Mouse (Mus musculus): ENCODE data around the gene Klf16. TPM values are rescaled to one million over a fixed set of nuclear protein-coding genes. Genes with fewer than 3 reads are reported as not detected.

Gene Klf16
- total RNA-seq, 1 experiment from 2014 or later: 9.9 TPM

GRCm38 (mm10) chr10:80561116-80561944, 15.8 kb downstream of the Klf16 start, which contains the start of gene Rexo1:
Gene Rexo1, minus strand, starts transcription at chr10:80561560.
- ATAC-seq (replicated peaks in 1 of 2; ENCODE audit: insufficient read depth in 1 of 2, low FRiP score in 2 of 2, low TSS enrichment in 1 of 2, low read depth in 1 of 2, poor library complexity in 2 of 2, severe bottlenecking in 2 of 2): peak; percentile 84 to 85

GRCm38 (mm10) chr10:80560621-80561020, 16.5 kb downstream of the Klf16 start:
- ATAC-seq (replicated peaks in 1 of 2; ENCODE audit: insufficient read depth in 1 of 2, low FRiP score in 2 of 2, low TSS enrichment in 1 of 2, low read depth in 1 of 2, poor library complexity in 2 of 2, severe bottlenecking in 2 of 2): no peak

DNA sequence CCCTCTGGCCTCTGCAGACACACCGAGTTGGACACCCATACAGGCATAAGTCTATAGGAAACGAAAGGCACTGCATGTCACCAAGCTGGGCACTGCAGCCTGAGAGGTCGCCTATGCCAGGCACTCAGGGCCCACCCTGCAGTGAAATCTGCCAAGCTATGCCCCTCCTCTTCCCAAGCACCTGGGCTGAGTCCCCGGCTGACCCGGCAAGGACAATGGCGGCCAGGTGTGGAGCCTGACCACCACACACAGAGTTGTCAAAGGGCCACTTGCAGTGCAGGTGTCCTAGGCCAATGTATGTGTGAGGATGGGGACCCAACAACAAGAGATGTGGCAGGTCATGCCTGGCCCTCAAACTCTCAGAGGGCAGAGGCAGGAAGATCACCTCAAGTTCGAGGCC, 17.7 kb downstream of the Klf16 start:
- ATAC-seq (replicated peaks in 1 of 2; ENCODE audit: insufficient read depth in 1 of 2, low FRiP score in 2 of 2, low TSS enrichment in 1 of 2, low read depth in 1 of 2, poor library complexity in 2 of 2, severe bottlenecking in 2 of 2): no peak

DNA sequence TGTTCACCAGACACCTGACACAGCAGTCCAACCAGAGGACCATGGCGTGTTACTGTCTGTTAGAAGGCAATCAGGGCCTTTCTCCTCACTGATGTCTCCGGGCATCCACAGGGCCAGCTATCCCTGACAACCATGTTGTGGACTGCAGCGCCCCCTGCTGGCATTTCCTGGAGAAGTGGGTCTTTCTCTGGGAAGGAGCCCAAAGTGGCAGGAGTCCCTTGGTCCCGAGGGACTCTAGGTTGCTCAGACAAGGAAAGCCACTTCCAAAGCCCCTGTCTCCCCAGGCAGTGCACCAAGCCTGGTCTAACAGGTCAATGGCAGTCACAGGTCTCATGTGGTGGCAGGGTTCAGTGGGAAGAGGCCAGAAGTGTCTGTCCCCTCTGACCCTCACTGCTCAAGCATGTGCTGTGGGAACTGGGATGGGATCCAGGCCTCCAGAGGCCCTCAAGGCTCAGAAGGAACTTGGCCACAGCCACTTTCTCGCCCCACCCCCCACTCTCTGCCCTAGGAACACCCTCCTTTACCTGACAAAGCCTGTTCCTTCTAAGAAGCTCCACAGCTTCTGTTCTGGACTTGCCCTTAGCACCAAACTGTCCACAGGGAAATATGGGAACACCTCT, 19.7 kb downstream of the Klf16 start:
- ATAC-seq (replicated peaks in 1 of 2; ENCODE audit: insufficient read depth in 1 of 2, low FRiP score in 2 of 2, low TSS enrichment in 1 of 2, low read depth in 1 of 2, poor library complexity in 2 of 2, severe bottlenecking in 2 of 2): no peak

DNA sequence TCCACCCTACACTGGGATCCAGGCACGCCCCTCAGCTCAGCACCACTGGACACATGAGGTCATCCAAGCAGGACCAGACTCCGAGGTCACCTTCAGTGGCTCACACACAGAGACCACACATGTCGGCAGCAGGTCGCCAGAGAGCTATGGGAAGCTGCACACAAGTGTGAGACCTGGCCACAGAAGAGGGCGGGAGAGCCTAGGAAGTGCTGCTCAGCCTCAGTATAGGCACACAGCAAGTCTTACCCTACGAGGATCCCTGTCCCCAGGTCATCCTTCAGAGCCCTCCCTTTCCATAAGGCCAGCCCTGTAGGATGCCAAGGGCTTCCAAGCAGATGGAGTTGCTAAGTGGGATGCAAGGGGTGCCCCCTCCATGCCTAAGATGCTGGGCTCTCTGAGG, 23.1 kb downstream of the Klf16 start:
- no peak for ATAC-seq (replicated peaks in 1 of 2; ENCODE audit: insufficient read depth in 1 of 2, low FRiP score in 2 of 2, low TSS enrichment in 1 of 2, low read depth in 1 of 2, poor library complexity in 2 of 2, severe bottlenecking in 2 of 2)

- ATAC-seq (replicated peaks in 1 of 2; ENCODE audit: insufficient read depth in 1 of 2, low FRiP score in 2 of 2, low TSS enrichment in 1 of 2, low read depth in 1 of 2, poor library complexity in 2 of 2, severe bottlenecking in 2 of 2): no peak; a peak in 1 of 4 replicates
These were observed 23.5 kb downstream of the Klf16 start for GRCm38 (mm10) chr10:80553575-80553974.

- ATAC-seq (replicated peaks in 1 of 2; ENCODE audit: insufficient read depth in 1 of 2, low FRiP score in 2 of 2, low TSS enrichment in 1 of 2, low read depth in 1 of 2, poor library complexity in 2 of 2, severe bottlenecking in 2 of 2): no peak
These were observed 24.8 kb downstream of the Klf16 start for GRCm38 (mm10) chr10:80552364-80552763.

- ATAC-seq (replicated peaks in 1 of 2; ENCODE audit: insufficient read depth in 1 of 2, low FRiP score in 2 of 2, low TSS enrichment in 1 of 2, low read depth in 1 of 2, poor library complexity in 2 of 2, severe bottlenecking in 2 of 2): no peak
These were observed 27.8 kb downstream of the Klf16 start for GRCm38 (mm10) chr10:80549279-80549678.

DNA sequence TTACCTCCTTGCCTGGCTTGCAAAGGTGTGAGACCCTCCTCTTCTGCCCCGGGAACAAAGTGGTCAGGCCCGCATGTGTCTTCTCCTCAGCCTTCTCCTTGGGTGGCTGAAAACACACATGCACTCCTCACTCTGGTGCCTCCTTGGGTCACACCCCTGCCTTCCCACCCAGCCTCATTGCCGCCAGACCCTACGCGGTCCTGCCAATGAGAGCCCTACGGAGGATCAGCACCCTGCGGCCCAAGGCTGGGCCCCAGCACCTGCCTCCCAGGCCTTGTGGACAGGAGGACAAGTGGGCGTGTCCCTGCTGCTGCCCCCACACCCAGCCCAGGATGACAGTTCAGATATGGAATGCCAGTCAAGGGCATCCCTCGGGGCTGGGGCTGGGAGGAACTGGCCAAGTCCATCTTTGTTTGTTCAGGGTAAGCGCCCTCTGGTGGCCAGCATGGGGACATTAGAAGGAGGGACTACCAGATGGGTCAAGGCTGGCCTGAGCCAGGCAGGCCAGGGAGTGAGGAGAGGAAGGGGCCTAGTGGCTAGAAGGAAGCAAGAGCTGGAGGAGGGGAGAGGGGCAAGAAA, 28.6 kb downstream of the Klf16 start:
- ATAC-seq (replicated peaks in 1 of 2; ENCODE audit: insufficient read depth in 1 of 2, low FRiP score in 2 of 2, low TSS enrichment in 1 of 2, low read depth in 1 of 2, poor library complexity in 2 of 2, severe bottlenecking in 2 of 2): peak; percentile 30 to 57; a peak in 2 of 4 replicates

GRCm38 (mm10) chr10:80547539-80547938, 29.6 kb downstream of the Klf16 start:
- no peak for ATAC-seq (replicated peaks in 1 of 2; ENCODE audit: insufficient read depth in 1 of 2, low FRiP score in 2 of 2, low TSS enrichment in 1 of 2, low read depth in 1 of 2, poor library complexity in 2 of 2, severe bottlenecking in 2 of 2)

- ATAC-seq (replicated peaks in 1 of 2; ENCODE audit: insufficient read depth in 1 of 2, low FRiP score in 2 of 2, low TSS enrichment in 1 of 2, low read depth in 1 of 2, poor library complexity in 2 of 2, severe bottlenecking in 2 of 2): no peak
These were observed 30.2 kb downstream of the Klf16 start for GRCm38 (mm10) chr10:80546945-80547344.

- no peak for ATAC-seq (replicated peaks in 1 of 2; ENCODE audit: insufficient read depth in 1 of 2, low FRiP score in 2 of 2, low TSS enrichment in 1 of 2, low read depth in 1 of 2, poor library complexity in 2 of 2, severe bottlenecking in 2 of 2)
These were observed 31.5 kb downstream of the Klf16 start for GRCm38 (mm10) chr10:80545590-80545989.

- no peak for ATAC-seq (replicated peaks in 1 of 2; ENCODE audit: insufficient read depth in 1 of 2, low FRiP score in 2 of 2, low TSS enrichment in 1 of 2, low read depth in 1 of 2, poor library complexity in 2 of 2, severe bottlenecking in 2 of 2)
These were observed 33.2 kb downstream of the Klf16 start for GRCm38 (mm10) chr10:80543873-80544272.

DNA sequence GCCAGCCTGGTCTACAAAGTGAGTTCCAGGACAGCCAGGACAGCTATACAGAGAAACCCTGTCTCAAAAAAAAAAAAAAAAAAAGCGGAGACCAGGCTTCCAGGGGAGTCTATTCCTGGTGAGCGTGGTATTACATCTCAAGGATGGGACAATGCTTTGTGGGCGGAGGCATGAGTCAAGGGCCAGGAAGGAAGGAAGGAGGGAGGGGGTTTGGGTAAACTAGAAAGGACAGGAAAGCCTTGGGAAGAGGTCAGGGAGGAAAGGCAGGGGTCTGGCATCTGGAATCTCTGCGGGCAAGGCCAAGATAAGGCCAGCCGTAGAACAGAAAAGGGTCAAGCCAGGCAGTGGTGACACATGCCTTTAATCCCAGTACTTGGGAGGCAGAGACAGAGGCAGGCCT, 37.6 kb downstream of the Klf16 start:
- no peak for ATAC-seq (replicated peaks in 1 of 2; ENCODE audit: insufficient read depth in 1 of 2, low FRiP score in 2 of 2, low TSS enrichment in 1 of 2, low read depth in 1 of 2, poor library complexity in 2 of 2, severe bottlenecking in 2 of 2)

DNA sequence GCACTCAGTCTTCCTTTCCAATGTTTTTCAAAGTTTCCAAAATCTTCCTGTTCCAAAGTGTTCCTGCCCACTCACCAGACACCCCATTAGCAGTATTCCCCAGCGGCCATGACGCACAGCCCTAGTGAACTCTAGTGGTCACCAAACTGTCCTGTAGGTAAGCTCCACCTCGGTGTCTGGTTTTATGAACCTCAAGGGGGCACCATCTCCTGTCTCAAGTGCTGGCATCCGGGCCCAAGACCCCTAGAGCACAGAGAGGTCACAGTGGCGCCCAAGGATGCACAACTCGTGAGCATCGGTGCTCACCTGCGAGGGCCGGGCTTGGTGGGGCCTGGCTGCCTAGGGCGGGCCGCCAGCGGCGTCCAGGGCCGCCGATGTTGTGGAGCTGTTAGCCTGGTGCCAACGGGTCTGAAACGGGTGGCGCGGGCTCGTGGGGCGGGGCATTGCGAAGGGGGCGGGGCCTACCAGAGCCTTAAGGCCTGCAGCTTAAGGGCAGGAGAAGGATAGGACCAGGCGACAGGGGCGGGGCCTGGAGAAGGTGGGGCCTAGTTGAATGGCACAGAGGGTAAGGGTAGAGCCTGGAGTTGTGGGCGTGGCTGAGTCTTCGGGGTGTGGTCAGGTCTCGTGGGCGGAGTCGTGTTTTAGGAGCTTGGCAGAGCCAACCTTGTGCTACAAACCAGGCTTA, 38.3 kb downstream of the Klf16 start, which contains the start of gene Atp8b3:
Gene Atp8b3 (minus strand): TSS at position 415 of the 685 bp plus-strand sequence.
- peak; percentile 86 for ATAC-seq (replicated peaks in 1 of 2; ENCODE audit: insufficient read depth in 1 of 2, low FRiP score in 2 of 2, low TSS enrichment in 1 of 2, low read depth in 1 of 2, poor library complexity in 2 of 2, severe bottlenecking in 2 of 2)

GRCm38 (mm10) chr10:80538180-80538579, 38.9 kb downstream of the Klf16 start:
- no peak for ATAC-seq (replicated peaks in 1 of 2; ENCODE audit: insufficient read depth in 1 of 2, low FRiP score in 2 of 2, low TSS enrichment in 1 of 2, low read depth in 1 of 2, poor library complexity in 2 of 2, severe bottlenecking in 2 of 2)

DNA sequence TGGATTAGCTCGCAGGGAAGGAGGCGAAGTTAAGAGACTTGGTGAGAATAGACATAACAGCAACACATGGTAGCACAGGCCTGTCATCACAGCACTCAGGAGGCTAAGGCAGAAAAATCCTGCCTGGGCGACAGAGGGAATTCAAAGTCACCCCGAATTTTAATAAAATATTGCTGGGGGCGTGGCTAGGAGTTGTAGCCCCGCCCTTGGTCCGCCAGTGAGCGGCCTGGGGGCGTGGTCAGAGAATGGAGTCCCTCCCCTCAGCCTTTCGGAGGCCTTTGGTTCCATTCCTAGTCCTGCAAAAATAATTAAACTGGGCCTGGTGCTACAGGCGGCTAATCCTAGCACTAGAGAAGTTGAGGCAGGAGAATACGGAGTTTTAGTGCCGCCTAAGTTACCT, 41.4 kb downstream of the Klf16 start:
- no peak for ATAC-seq (replicated peaks in 1 of 2; ENCODE audit: insufficient read depth in 1 of 2, low FRiP score in 2 of 2, low TSS enrichment in 1 of 2, low read depth in 1 of 2, poor library complexity in 2 of 2, severe bottlenecking in 2 of 2)

GRCm38 (mm10) chr10:80535071-80535470, 42.0 kb downstream of the Klf16 start:
- ATAC-seq (replicated peaks in 1 of 2; ENCODE audit: insufficient read depth in 1 of 2, low FRiP score in 2 of 2, low TSS enrichment in 1 of 2, low read depth in 1 of 2, poor library complexity in 2 of 2, severe bottlenecking in 2 of 2): peak in 1 of 2 experiments; percentile 14; a peak in 1 of 4 replicates

Measured in hematopoietic stem cell, adult 5-6 weeks (primary cell).